Mouse (Mus musculus): ENCODE measurements around the gene Cry1. TPM values are rescaled to one million over a fixed set of nuclear protein-coding genes. Genes with fewer than 3 reads are reported as not detected.

The Cry1 gene
- polyA plus RNA-seq, 1 experiment, result 6.0 TPM

DNA sequence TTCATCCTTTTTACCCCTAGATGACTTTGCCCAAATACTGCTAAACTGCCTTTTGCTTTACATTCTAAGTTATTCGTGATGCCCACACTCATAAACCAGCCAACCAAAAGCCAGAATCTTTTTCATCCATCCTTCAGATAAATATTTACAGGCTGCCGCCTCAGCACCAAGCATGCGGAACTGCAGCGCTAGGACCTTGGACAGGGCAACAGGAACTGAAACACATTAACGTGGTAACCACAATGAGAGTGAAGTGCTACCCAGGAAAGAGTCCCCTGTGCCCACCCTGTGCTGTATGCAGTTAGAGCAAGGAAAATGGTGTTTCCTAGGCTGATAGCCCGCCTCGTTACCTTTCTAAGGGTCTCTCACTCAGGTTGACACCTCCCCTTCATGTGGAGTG is 56.4 kb downstream of the Cry1 start:
- no peak for TF ChIP-seq CTCF (IDR thresholded peaks at IDR 0.05; ENCODE audit: insufficient read depth, low read length)
- TF ChIP-seq POLR2A (IDR thresholded peaks at IDR 0.05; ENCODE audit: borderline replicate concordance, extremely low read depth, low read depth, low read length), result no peak
- WGBS, result 12% methylated on average over 7 of the region's 7 CpGs
- no peak overlapping the region for H3K4me3 ChIP-seq (replicated peaks; ENCODE audit: extremely low read depth, low read depth, low read length)
- DNase-seq, result peak; percentile 16
- H3K4me1 ChIP-seq (ENCODE audit: control insufficient read depth, insufficient read depth, low read length), result peaks cover 10% of the 10 kb centered on the region

DNA sequence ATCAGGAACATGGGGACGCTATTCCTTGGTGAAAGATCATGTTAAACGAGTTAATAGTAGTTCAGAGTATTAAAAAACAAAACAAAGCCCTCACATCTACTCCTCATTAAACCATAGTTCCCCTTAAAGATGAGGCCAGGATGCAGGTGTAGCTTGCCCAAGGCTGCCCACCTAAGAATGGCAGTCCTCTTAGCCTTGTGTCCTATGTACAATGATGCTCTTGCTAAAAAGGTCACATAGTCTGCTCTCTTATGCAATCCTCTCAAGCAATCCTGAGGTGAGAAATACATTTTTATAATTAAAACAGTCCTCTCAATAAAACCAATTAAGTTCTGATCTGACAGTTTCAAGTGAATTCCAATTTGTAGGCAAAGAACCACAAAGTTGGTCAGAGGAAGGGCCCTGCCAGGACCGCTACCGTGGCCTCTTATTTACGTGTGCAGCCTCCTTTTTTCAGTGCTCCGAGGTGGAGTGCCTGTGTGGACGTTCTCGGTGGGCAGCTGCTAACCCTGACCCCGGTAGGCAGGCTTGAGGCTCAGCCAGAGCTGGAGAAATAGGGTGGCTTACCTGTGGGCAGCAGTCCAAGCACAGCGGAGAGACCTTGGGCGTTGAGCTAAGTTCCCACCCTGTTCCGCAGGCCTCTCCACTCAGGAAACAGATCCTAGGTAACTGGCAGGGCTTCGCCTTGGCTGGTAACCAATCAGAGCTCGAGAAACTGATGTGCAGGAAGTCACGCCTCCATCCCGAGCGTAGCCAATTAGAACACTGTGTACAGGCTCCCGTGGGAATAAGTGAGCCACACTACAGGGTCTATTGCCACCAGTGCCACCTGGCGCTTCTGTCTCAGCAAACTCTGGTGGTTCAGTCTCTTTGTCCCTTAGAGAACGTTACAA is 57.2 kb downstream of the Cry1 start, which contains the start of gene Mterf2:
Gene Mterf2 (minus strand): TSS at position 633 of the 893 bp plus-strand sequence.
- peak within 1 kb of the TSS; percentile 75 for H3K4me3 ChIP-seq (replicated peaks; ENCODE audit: extremely low read depth, low read depth, low read length)
- peak; percentile 27; the same call in 1 of the 2 replicates for TF ChIP-seq CTCF (IDR thresholded peaks at IDR 0.05; ENCODE audit: insufficient read depth, low read length)
- TF ChIP-seq POLR2A (IDR thresholded peaks at IDR 0.05; ENCODE audit: borderline replicate concordance, extremely low read depth, low read depth, low read length), result peak; percentile 41; the same call in 1 of the 2 replicates
- WGBS, result 5% methylated on average over 20 of the region's 20 CpGs
- peaks cover 10% of the 10 kb centered on the region for H3K4me1 ChIP-seq (ENCODE audit: control insufficient read depth, insufficient read depth, low read length)
- peak; percentile 88 for DNase-seq

DNA sequence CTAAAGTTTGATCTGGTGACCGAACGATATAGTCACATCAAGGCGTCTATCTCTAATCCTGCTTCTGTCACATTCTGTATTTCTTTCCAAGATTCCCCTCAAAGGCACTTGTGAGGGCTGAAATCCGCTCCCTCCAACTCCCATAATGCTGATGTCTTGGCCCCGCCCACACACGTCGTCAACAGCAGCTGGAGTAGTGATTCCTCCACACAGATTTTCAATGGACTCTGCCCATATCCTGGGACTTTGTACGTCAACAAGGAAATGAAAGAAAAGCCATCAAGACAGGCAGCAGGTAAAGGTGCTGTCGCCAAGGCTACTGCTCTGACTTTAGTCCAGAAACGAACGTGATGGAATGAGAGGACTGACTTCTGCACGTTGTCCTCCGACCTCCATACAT is 59.7 kb downstream of the Cry1 start:
- no peak for TF ChIP-seq POLR2A (IDR thresholded peaks at IDR 0.05; ENCODE audit: borderline replicate concordance, extremely low read depth, low read depth, low read length)
- no peak for TF ChIP-seq CTCF (IDR thresholded peaks at IDR 0.05; ENCODE audit: insufficient read depth, low read length)
- peaks cover 10% of the 10 kb centered on the region for H3K4me1 ChIP-seq (ENCODE audit: control insufficient read depth, insufficient read depth, low read length)
- whole genome bisulfite sequencing, result 81% methylated on average over 13 of the region's 13 CpGs
- H3K4me3 ChIP-seq (replicated peaks; ENCODE audit: extremely low read depth, low read depth, low read length), result no peak overlapping the region
- no peak for DNase-seq

DNA sequence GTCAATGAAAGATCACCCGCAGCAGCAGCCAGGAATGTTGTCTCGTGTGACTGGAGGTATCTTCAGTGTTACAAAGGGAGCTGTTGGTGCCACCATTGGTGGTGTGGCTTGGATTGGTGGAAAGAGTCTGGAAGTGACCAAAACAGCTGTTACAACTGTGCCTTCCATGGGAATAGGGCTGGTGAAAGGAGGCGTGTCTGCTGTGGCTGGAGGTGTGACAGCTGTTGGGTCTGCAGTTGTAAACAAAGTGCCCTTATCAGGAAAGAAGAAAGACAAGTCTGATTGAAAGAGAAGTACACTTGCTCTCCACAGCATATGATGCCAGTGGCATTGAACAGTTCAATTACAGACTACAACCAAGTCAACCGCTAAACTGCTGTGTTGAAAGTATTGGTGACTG is 70.5 kb downstream of the Cry1 start:
- no peak for DNase-seq
- H3K4me3 ChIP-seq (replicated peaks; ENCODE audit: extremely low read depth, low read depth, low read length), result no peak overlapping the region
- TF ChIP-seq POLR2A (IDR thresholded peaks at IDR 0.05; ENCODE audit: borderline replicate concordance, extremely low read depth, low read depth, low read length) (no peak), CTCF (IDR thresholded peaks at IDR 0.05; ENCODE audit: insufficient read depth, low read length) (no peak)
- no peaks in the 10 kb centered on the region for H3K4me1 ChIP-seq (ENCODE audit: control insufficient read depth, insufficient read depth, low read length)
- WGBS, result 78% methylated on average over 4 of the region's 4 CpGs

DNA sequence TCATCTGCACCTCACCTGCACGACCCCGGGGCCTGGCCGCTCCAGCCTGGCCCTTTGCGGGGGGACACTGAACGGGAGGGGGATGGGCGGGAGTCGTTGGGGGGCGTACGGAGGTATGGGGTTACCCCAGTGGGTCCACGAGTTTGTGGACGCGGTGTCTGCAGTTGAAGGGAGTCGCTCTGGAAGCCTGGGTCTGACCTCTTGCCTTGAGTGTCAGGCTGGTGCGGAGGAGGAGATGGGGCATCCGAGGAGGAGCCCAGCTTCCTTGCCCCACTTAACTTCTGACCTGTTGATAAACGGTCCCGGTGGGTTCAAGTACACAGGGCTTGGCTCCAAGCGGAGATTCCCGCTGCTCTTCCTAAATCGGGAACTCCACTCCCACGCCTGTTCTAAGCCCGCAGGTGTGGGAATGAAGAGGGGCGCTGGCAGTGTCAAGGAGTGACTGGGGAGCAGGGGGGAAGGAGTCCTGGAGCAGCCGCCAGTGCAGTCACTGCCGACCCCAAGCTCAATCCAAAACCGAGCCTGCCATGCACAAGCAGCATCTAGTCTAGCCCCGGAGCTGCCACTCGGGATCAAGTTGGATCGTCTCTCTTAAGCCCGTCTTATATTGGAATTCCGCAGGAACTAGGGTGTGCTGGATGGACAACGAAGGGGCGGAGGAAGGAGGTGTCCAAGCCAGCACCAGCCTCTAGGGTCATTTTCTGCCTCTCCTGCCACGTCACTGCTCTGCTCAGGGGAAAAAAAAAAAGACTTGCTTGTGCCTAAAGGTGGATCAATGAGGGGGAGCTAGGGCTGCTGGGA is 81.6 kb downstream of the Cry1 start:
- TF ChIP-seq POLR2A (IDR thresholded peaks at IDR 0.05; ENCODE audit: borderline replicate concordance, extremely low read depth, low read depth, low read length), result no peak
- no peak for TF ChIP-seq CTCF (IDR thresholded peaks at IDR 0.05; ENCODE audit: insufficient read depth, low read length)
- DNase-seq, result peak; percentile 32
- Histone ChIP-seq H3K4me3 (replicated peaks; ENCODE audit: extremely low read depth, low read depth, low read length) (peak overlapping the region; percentile 91), H3K4me1 (ENCODE audit: control insufficient read depth, insufficient read depth, low read length) (peaks cover 6% of the 10 kb centered on the region; the same call in 1 of the 2 replicates)
- under 1% methylated on average over 34 of the region's 34 CpGs for WGBS

DNA sequence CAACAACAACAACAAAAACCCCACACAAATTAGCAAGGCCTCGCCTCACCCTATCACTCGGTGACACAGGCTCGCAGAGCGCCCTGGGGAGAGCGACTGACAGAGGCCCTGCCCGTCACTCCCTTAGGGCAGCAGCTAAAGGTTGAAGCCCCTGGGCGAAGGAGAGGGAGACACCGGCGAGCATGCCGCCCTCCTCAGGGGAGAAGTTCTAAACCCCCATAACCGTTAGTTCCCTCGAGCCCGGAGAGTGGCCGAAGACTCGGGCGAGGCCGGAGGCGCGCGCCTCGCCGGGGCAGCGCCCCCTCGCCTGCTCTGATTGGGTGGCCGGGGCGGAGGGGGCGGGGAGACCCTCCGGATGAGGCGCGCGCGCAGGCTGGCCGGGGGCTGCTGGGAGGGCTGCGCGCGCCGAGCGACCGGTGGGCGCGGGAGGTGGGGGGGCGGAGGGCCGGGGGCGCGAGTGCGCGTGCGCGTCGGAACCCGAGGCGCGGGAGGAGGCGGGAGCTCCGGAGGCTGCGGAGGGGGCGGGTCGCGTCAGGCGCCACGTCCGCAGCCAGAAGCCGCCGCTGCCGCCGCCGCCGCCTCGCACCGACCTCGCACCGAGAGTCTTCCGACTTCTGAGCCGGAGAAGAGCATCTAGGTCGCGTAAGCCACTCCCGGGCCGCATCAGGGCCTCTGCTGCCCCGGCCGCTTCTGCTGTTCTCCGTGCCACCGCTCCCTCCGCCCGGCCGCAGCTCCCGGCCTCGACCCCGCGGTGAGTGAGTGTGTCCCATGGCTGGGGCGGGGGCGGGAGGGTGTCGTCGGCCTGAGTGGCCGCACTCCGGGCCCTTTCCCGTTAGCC is 82.4 kb downstream of the Cry1 start, which contains the start of the genes Fhl4 and Tmem263:
Gene Fhl4 (minus strand): TSS at position 249 of the 838 bp plus-strand sequence.
Gene Tmem263 (plus strand): TSS at position 381 of the 838 bp plus-strand sequence.
- WGBS, result under 1% methylated on average over 88 of the region's 96 CpGs
- Histone ChIP-seq H3K4me3 (replicated peaks; ENCODE audit: extremely low read depth, low read depth, low read length) (peak within 1 kb of the TSS; percentile 91), H3K4me1 (ENCODE audit: control insufficient read depth, insufficient read depth, low read length) (peaks cover 6% of the 10 kb centered on the region; the same call in 1 of the 2 replicates)
- TF ChIP-seq POLR2A (IDR thresholded peaks at IDR 0.05; ENCODE audit: borderline replicate concordance, extremely low read depth, low read depth, low read length) (peak; percentile 69; the same call in 1 of the 2 replicates), CTCF (IDR thresholded peaks at IDR 0.05; ENCODE audit: insufficient read depth, low read length) (no peak)
- DNase-seq, result peak; percentile 72

DNA sequence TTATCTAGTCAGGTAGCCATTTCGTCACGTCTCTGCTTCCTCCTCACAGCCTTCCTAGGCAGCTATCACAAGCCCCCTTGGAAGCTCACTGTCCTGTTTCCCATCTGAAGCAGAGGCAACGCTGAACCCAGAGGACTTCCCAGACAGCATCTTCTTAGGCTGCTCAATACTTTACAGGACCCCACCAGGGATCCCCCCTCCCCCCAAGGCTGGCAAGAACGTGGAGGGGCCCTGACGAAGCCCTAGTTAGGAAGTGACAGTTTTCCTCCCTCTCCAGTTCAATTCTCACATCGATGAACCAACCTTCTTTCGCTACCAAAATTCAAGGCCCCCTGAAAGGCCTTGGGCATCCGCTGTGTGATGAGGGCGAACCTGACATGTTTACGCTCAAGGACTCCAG is 83.0 kb downstream of the Cry1 start:
- no peak for TF ChIP-seq CTCF (IDR thresholded peaks at IDR 0.05; ENCODE audit: insufficient read depth, low read length)
- TF ChIP-seq POLR2A (IDR thresholded peaks at IDR 0.05; ENCODE audit: borderline replicate concordance, extremely low read depth, low read depth, low read length), result no peak
- WGBS, result 3% methylated on average over 10 of the region's 10 CpGs
- DNase-seq, result no peak
- peak overlapping the region; percentile 91 for H3K4me3 ChIP-seq (replicated peaks; ENCODE audit: extremely low read depth, low read depth, low read length)
- peaks cover 6% of the 10 kb centered on the region; the same call in 1 of the 2 replicates for H3K4me1 ChIP-seq (ENCODE audit: control insufficient read depth, insufficient read depth, low read length)

Other genes starting within 250 kb of the Cry1 start
- gene Fhl4, start 82.6 kb downstream of the Cry1 start, polyA plus RNA-seq (2012; rRNA removed), result 0.14 and 0.22 TPM in 2 replicates
- 3.6 and 5.9 TPM in 2 replicates for gene Tmem263, start 82.4 kb downstream of the Cry1 start, polyA plus RNA-seq (2012; rRNA removed)
- 2.0 and 3.5 TPM in 2 replicates for gene Mterf2, start 57.0 kb downstream of the Cry1 start, polyA plus RNA-seq (2012; rRNA removed)
- gene Btbd11, start 201.8 kb upstream of the Cry1 start, polyA plus RNA-seq (2012; rRNA removed), result 2.3 and 3.8 TPM in 2 replicates